Mouse (Mus musculus): ENCODE measurements around the gene Gm11214. TPM values are rescaled to one million over a fixed set of nuclear protein-coding genes. Genes with fewer than 3 reads are reported as not detected.

Gm11214 gene
- polyA plus RNA-seq, 1 experiment from 2014 or later, result not detected

DNA sequence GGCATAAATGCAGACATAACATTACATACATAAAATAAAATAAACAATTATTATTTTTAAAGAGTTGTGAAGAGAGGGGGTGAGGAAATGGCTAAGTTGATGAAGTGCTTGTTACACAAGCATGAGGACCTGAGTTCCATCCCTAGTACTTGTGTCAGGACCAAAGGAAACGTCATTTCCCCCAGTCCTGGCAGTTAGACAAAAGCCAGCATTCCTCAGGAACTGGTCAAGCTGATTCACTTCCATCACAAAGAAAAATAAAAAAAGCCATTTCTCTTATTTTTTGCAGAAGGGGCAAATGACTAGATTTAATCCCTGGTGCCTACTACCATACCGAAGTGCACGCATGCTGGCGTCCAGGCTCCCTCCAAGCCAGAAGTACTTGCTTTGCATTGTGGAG lies 33.7 kb upstream of the Gm11214 start:
- 87% methylated on average over 4 of the region's 4 CpGs for WGBS
- ATAC-seq (replicated peaks; ENCODE audit: low FRiP score), result no peak
- no peaks in the 10 kb centered on the region for H3K9me3 ChIP-seq (ENCODE audit: control insufficient read depth, low read length)
- H3K4me2 ChIP-seq, result no peak overlapping the region
- no peak for DNase-seq (ENCODE audit: low spot score)
- H3K36me3 ChIP-seq (ENCODE audit: control insufficient read depth, insufficient read depth, low read length), result no peaks in the 10 kb centered on the region
- H3K27ac ChIP-seq (ENCODE audit: low read depth, low read length), result no peak overlapping the region
- H3K4me1 ChIP-seq (replicated peaks; ENCODE audit: control insufficient read depth, insufficient read depth, low read length), result no peaks in the 10 kb centered on the region
- H3K27me3 ChIP-seq (replicated peaks; ENCODE audit: control insufficient read depth, insufficient read depth, low read length), result no peaks in the 10 kb centered on the region
- no peak overlapping the region for H3K4me3 ChIP-seq (ENCODE audit: low read depth, low read length)
- no peak overlapping the region for H3K9ac ChIP-seq (ENCODE audit: low read depth, low read length)

DNA sequence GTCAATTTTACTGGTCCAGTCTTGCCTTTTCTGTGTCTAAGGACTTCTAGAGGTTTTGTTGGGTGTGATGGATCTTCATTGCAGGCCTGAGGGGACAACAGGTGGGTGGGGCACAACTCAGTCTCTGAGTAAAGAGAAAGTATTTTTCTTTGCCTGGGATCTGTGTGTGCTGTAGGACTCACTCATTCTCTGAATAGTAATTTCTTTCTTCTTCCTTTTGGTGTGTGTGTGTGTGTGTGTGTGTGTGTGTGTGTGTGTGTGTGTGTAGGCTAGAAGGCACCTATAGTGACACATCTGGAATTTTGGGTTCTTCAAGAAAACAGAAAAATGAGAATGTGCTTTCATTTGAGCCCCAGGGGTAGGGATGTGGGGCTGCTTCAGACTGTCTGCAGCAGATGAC lies 29.2 kb upstream of the Gm11214 start:
- no peak overlapping the region for H3K27ac ChIP-seq (ENCODE audit: low read depth, low read length)
- no peaks in the 10 kb centered on the region for H3K4me1 ChIP-seq (replicated peaks; ENCODE audit: control insufficient read depth, insufficient read depth, low read length)
- ATAC-seq (replicated peaks; ENCODE audit: low FRiP score), result no peak
- H3K4me2 ChIP-seq, result no peak overlapping the region
- no peak overlapping the region for H3K9ac ChIP-seq (ENCODE audit: low read depth, low read length)
- H3K4me3 ChIP-seq (ENCODE audit: low read depth, low read length), result no peak overlapping the region
- DNase-seq (ENCODE audit: low spot score), result no peak
- H3K36me3 ChIP-seq (ENCODE audit: control insufficient read depth, insufficient read depth, low read length), result no peaks in the 10 kb centered on the region
- no peaks in the 10 kb centered on the region for H3K27me3 ChIP-seq (replicated peaks; ENCODE audit: control insufficient read depth, insufficient read depth, low read length)
- H3K9me3 ChIP-seq (ENCODE audit: control insufficient read depth, low read length), result no peaks in the 10 kb centered on the region

DNA sequence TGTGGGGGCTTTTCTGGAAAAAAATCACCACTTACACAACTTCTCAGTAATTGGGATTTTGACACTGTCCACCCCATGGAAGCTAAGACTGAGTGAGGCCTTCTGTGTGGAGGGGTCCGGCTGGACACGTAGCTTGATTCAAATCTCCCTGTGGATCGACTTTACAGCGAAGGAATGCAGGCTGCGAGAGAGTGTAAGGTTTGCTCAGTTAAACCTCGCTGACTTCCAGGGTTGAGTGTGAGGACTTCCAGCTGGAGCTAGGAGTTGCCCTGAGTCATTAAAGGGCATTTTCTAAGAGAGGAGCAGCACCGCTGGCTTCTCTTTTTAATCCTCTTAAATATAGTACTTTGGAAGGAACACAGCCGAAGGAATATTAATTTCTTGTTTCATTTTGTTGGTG lies 24.2 kb upstream of the Gm11214 start:
- Histone ChIP-seq H3K27me3 (replicated peaks; ENCODE audit: control insufficient read depth, insufficient read depth, low read length) (no peaks in the 10 kb centered on the region), H3K9me3 (ENCODE audit: control insufficient read depth, low read length) (no peaks in the 10 kb centered on the region), H3K36me3 (ENCODE audit: control insufficient read depth, insufficient read depth, low read length) (no peaks in the 10 kb centered on the region), H3K4me2 (no peak overlapping the region), H3K9ac (ENCODE audit: low read depth, low read length) (no peak overlapping the region), H3K4me3 (ENCODE audit: low read depth, low read length) (no peak overlapping the region), H3K27ac (ENCODE audit: low read depth, low read length) (no peak overlapping the region), H3K4me1 (replicated peaks; ENCODE audit: control insufficient read depth, insufficient read depth, low read length) (no peaks in the 10 kb centered on the region)
- no peak for ATAC-seq (replicated peaks; ENCODE audit: low FRiP score)
- 81% methylated on average over 8 of the region's 8 CpGs for WGBS
- no peak for DNase-seq (ENCODE audit: low spot score)

DNA sequence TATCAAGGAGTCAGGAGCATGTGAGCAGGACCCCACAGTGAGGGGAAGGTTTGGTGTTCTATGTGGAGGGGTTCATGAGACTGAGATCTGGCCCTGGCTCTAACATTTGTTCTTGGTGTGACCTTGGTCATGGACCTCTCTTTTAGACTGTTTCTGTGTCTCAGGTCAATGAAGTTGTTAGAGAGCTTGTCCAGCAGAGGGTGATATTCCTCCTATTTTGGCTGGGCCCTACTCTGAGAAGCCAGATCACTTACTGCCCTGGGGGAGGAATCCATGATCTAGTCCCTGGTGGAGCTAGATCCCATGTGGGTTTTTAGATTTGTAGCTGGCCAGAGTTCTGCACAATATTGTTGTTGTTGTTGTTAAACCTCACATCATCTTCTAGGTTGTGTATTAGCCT lies 23.0 kb upstream of the Gm11214 start:
- Histone ChIP-seq H3K4me2 (no peak overlapping the region), H3K36me3 (ENCODE audit: control insufficient read depth, insufficient read depth, low read length) (no peaks in the 10 kb centered on the region), H3K27ac (ENCODE audit: low read depth, low read length) (no peak overlapping the region), H3K4me1 (replicated peaks; ENCODE audit: control insufficient read depth, insufficient read depth, low read length) (no peaks in the 10 kb centered on the region), H3K9me3 (ENCODE audit: control insufficient read depth, low read length) (no peaks in the 10 kb centered on the region), H3K4me3 (ENCODE audit: low read depth, low read length) (no peak overlapping the region), H3K27me3 (replicated peaks; ENCODE audit: control insufficient read depth, insufficient read depth, low read length) (no peaks in the 10 kb centered on the region), H3K9ac (ENCODE audit: low read depth, low read length) (no peak overlapping the region)
- ATAC-seq (replicated peaks; ENCODE audit: low FRiP score), result no peak
- no peak for DNase-seq (ENCODE audit: low spot score)

- Histone ChIP-seq H3K27me3 (replicated peaks; ENCODE audit: control insufficient read depth, insufficient read depth, low read length) (no peaks in the 10 kb centered on the region), H3K4me1 (replicated peaks; ENCODE audit: control insufficient read depth, insufficient read depth, low read length) (no peaks in the 10 kb centered on the region), H3K4me3 (ENCODE audit: low read depth, low read length) (no peak overlapping the region), H3K9ac (ENCODE audit: low read depth, low read length) (no peak overlapping the region), H3K27ac (ENCODE audit: low read depth, low read length) (no peak overlapping the region), H3K36me3 (ENCODE audit: control insufficient read depth, insufficient read depth, low read length) (no peaks in the 10 kb centered on the region), H3K4me2 (no peak overlapping the region), H3K9me3 (ENCODE audit: control insufficient read depth, low read length) (no peaks in the 10 kb centered on the region)
- ATAC-seq (replicated peaks; ENCODE audit: low FRiP score) (no peak), DNase-seq (ENCODE audit: low spot score) (no peak)
- 52% methylated on average over 4 of the region's 4 CpGs for WGBS
Measured at GRCm38 (mm10) chr4:63685253-63685525, 22.0 kb upstream of the Gm11214 start.

- Histone ChIP-seq H3K4me1 (replicated peaks; ENCODE audit: control insufficient read depth, insufficient read depth, low read length) (no peaks in the 10 kb centered on the region), H3K4me2 (no peak overlapping the region), H3K4me3 (ENCODE audit: low read depth, low read length) (no peak overlapping the region), H3K27me3 (replicated peaks; ENCODE audit: control insufficient read depth, insufficient read depth, low read length) (no peaks in the 10 kb centered on the region), H3K27ac (ENCODE audit: low read depth, low read length) (no peak overlapping the region), H3K9ac (ENCODE audit: low read depth, low read length) (no peak overlapping the region), H3K9me3 (ENCODE audit: control insufficient read depth, low read length) (no peaks in the 10 kb centered on the region), H3K36me3 (ENCODE audit: control insufficient read depth, insufficient read depth, low read length) (no peaks in the 10 kb centered on the region)
- DNase-seq (ENCODE audit: low spot score) (no peak), ATAC-seq (replicated peaks; ENCODE audit: low FRiP score) (no peak)
- WGBS, result 82% methylated on average over 10 of the region's 10 CpGs
Measured at GRCm38 (mm10) chr4:63684412-63685252, 21.5 kb upstream of the Gm11214 start.

DNA sequence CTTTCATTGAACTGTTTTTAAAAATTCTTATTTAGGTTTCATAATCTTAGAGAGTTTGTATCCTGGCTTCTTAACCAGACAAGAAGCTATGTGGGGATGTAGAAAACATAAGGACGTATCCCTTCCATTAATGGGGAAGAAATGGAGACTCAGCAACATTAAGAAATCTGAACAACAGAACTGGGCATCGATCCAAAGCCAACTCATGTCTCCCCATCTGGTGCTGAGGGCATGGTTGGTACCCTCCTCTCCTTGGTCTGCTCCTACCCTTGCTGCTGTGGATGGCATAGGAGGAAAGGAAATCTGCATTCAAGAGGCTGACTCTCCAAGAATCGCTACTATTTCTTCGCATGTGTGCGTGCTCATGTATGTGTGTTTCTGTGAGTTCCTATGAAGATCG lies 20.5 kb upstream of the Gm11214 start:
- no peaks in the 10 kb centered on the region for H3K27me3 ChIP-seq (replicated peaks; ENCODE audit: control insufficient read depth, insufficient read depth, low read length)
- 86% methylated on average over 6 of the region's 6 CpGs for WGBS
- no peaks in the 10 kb centered on the region for H3K4me1 ChIP-seq (replicated peaks; ENCODE audit: control insufficient read depth, insufficient read depth, low read length)
- ATAC-seq (replicated peaks; ENCODE audit: low FRiP score) (no peak), DNase-seq (ENCODE audit: low spot score) (no peak)
- H3K27ac ChIP-seq (ENCODE audit: low read depth, low read length), result no peak overlapping the region
- no peaks in the 10 kb centered on the region for H3K9me3 ChIP-seq (ENCODE audit: control insufficient read depth, low read length)
- no peak overlapping the region for H3K4me3 ChIP-seq (ENCODE audit: low read depth, low read length)
- no peak overlapping the region for H3K9ac ChIP-seq (ENCODE audit: low read depth, low read length)
- H3K4me2 ChIP-seq, result no peak overlapping the region
- no peaks in the 10 kb centered on the region for H3K36me3 ChIP-seq (ENCODE audit: control insufficient read depth, insufficient read depth, low read length)

- Histone ChIP-seq H3K4me1 (replicated peaks; ENCODE audit: control insufficient read depth, insufficient read depth, low read length) (no peaks in the 10 kb centered on the region), H3K4me2 (no peak overlapping the region), H3K36me3 (ENCODE audit: control insufficient read depth, insufficient read depth, low read length) (no peaks in the 10 kb centered on the region), H3K27ac (ENCODE audit: low read depth, low read length) (no peak overlapping the region), H3K4me3 (ENCODE audit: low read depth, low read length) (no peak overlapping the region), H3K9ac (ENCODE audit: low read depth, low read length) (no peak overlapping the region), H3K9me3 (ENCODE audit: control insufficient read depth, low read length) (no peaks in the 10 kb centered on the region), H3K27me3 (replicated peaks; ENCODE audit: control insufficient read depth, insufficient read depth, low read length) (no peaks in the 10 kb centered on the region)
- 78% methylated on average over 11 of the region's 11 CpGs for WGBS
- DNase-seq (ENCODE audit: low spot score) (no peak), ATAC-seq (replicated peaks; ENCODE audit: low FRiP score) (no peak)
Measured at GRCm38 (mm10) chr4:63683056-63683455, 19.9 kb upstream of the Gm11214 start.

GRCm38 (mm10) chr4:63682441-63682840 lies 19.3 kb upstream of the Gm11214 start:
- no peak for ATAC-seq (replicated peaks; ENCODE audit: low FRiP score)
- 62% methylated on average over 2 of the region's 2 CpGs for whole genome bisulfite sequencing
- Histone ChIP-seq H3K27ac (ENCODE audit: low read depth, low read length) (no peak overlapping the region), H3K4me3 (ENCODE audit: low read depth, low read length) (no peak overlapping the region), H3K9me3 (ENCODE audit: control insufficient read depth, low read length) (no peaks in the 10 kb centered on the region), H3K36me3 (ENCODE audit: control insufficient read depth, insufficient read depth, low read length) (no peaks in the 10 kb centered on the region), H3K9ac (ENCODE audit: low read depth, low read length) (no peak overlapping the region), H3K4me1 (replicated peaks; ENCODE audit: control insufficient read depth, insufficient read depth, low read length) (no peaks in the 10 kb centered on the region), H3K27me3 (replicated peaks; ENCODE audit: control insufficient read depth, insufficient read depth, low read length) (no peaks in the 10 kb centered on the region), H3K4me2 (no peak overlapping the region)
- no peak for DNase-seq (ENCODE audit: low spot score)

Data from liver, embryonic 11.5 days (tissue).